Mouse (Mus musculus) kidney, postnatal 36 days (tissue): ENCODE results near the gene Prl2c1.
"Not testable (repeated sequence)": the region's sequence is repeated elsewhere in the genome, so short reads cannot be mapped to it uniquely, and the experiment has no call there.

Source experiments
- DNase-seq, 2 experiments: peaks; one replicate each; pipeline ENCODE4 v3.0.0; 2021 to 2022; ENCODE audit warnings: mixed read lengths in 2 of 2

Prl2c1 gene

DNA sequence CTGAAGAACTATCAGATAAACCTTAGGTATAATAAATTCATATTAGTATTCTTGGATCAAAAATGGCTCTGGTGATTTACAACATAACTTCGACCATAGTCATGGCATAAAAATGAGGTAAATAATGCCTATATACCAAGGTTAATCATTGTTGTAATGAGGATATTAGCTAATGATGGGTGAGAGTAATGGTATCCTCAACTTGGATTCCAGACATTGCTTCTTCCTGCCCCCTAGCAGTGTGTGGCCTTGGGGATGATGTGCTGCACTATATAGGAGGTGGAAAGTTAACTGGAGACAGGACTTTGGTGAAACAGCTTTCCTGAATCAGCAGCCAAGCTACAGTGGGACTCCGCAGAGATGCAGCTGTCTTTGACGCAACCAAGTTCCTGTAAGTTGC, at the start of gene Prl2c1:
Gene Prl2c1, plus strand, starts transcription at position 301 of the 400 bp plus-strand sequence.
- DNase-seq = no peak

DNA sequence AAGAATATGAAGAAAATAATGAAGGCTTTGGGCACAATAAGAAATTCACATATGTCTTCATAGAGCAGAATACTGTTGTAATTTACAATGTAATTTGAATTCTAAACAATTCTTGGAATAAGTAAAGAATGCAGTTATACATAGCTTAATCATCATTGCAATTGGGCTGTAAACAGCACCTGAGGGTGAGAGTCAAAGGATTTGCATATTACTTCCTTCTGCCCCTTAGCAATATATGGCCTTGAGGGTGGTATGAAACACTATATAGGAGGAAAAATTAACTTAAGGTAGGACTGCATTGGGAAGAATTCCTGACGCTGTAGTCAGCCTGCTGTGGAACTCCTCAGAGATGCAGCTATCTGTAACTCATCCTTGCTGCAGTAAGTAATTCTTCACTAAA, 47.8 kb upstream of the Prl2c1 start, which contains the start of gene Prl2a1:
Gene Prl2a1, plus strand, starts transcription at position 301 of the 400 bp plus-strand sequence.
- no peak for DNase-seq

DNA sequence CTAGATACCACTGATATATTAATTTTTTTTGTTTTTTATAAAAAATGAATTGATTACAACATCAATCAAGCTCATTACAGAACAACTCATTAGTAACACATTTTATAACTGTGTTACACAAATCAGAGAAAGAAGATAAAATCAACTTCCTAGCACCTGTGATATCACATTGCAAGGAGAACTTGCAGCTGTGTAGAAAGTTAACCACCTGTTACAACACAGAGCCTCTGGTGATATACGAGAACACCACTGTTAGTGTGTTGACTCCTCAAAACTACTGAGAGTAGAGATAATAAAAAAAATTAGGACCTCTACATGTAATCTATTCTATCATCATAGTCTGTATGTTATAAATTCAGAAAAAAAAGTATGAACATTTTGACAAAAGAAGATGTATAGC, 46.4 kb upstream of the Prl2c1 start:
- no peak for DNase-seq

DNA sequence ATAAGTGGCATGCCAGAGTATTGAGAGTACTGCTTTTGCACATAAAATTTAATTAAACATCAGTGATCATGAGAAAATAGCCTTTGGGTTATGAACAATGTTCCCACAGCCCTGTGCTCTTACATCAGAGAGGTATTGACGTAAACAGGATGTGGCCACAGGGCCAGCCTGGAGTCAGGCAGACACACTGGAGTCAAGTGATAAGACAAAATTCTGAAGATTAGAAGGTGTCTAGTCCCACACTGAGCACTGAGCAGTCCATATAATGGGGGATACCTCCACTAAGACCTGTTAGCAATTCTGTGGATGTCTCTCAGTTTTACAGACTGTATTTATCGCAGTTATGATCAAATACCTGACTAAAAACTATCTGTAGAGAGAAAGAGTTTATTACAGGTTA, 55.1 kb downstream of the Prl2c1 start:
- DNase-seq = not testable (repeated sequence)
